Mouse (Mus musculus): ENCODE data around the gene Fgf18. TPM values are rescaled to one million over a fixed set of nuclear protein-coding genes. Genes with fewer than 3 reads are reported as not detected.

Gene Fgf18
- total and polyA plus RNA-seq, 3 experiments = not detected

GRCm38 (mm10) chr11:33195531-33196446 is 48.6 kb upstream of the Fgf18 start:
- dilution Hi-C loops (cut with MboI; ENCODE audit: extremely low pct_ligation_motif_present, extremely low pct_unique_long_range_greater_than_20kb, low sequenced_read_pairs) = no loop called here
- Histone ChIP-seq H3K27ac (ENCODE audit: insufficient read depth, low read depth) (no peak overlapping the region), H3K79me2 (replicated peaks; ENCODE audit: control insufficient read depth, extremely low read depth, insufficient read depth, poor library complexity, severe bottlenecking) (no peaks in the 10 kb centered on the region), H3K9ac (ENCODE audit: insufficient read depth, low read depth) (no peak overlapping the region), H3K27me3 (replicated peaks) (peaks cover 3% of the 10 kb centered on the region), H3K36me3 (replicated peaks in 1 of 2; ENCODE audit: control insufficient read depth in 1 of 2, insufficient read depth in 1 of 2, low read length in 1 of 2) (no peaks in the 10 kb centered on the region), H3K9me3 (replicated peaks; ENCODE audit: low read length) (peaks cover 28% of the 10 kb centered on the region), H3K4me2 (ENCODE audit: insufficient read depth, low read depth, poor library complexity, severe bottlenecking) (no peak overlapping the region), H3K4me1 (ENCODE audit: control insufficient read depth in 1 of 2, insufficient read depth in 2 of 2) (no peaks in the 10 kb centered on the region), H3K4me3 (replicated peaks in 1 of 3; ENCODE audit: low read depth in 2 of 3, low read length in 2 of 3, poor library complexity in 1 of 3) (no peak overlapping the region)
- in situ Hi-C loops (cut with MboI; ENCODE audit: low pct_ligation_motif_present, low pct_unique_long_range_greater_than_20kb, low sequenced_read_pairs) = no loop called here
- DNase-seq (ENCODE audit: extremely low read depth) = no peak
- no peak for TF ChIP-seq PAX5 (IDR thresholded peaks at IDR 0.05; ENCODE audit: low read length)
- TF ChIP-seq SIN3A (IDR thresholded peaks at IDR 0.05; ENCODE audit: low read length) = no peak
- TF ChIP-seq JUN (IDR thresholded peaks at IDR 0.05; ENCODE audit: insufficient read depth, low read depth, low read length) = no peak
- TF ChIP-seq TBP (conservative IDR thresholded peaks at IDR 0.05; ENCODE audit: low read depth, low read length) = no peak
- TF ChIP-seq MEF2A (IDR thresholded peaks at IDR 0.05; ENCODE audit: borderline replicate concordance, low read depth, low read length) = no peak
- no peak for TF ChIP-seq POLR2A (IDR thresholded peaks at IDR 0.05; ENCODE audit: low read depth, low read length)
- TF ChIP-seq NELFE (IDR thresholded peaks at IDR 0.05; ENCODE audit: low read depth, low read length) = no peak
- TF ChIP-seq EP300 (IDR thresholded peaks at IDR 0.05; ENCODE audit: low read length) = no peak

DNA sequence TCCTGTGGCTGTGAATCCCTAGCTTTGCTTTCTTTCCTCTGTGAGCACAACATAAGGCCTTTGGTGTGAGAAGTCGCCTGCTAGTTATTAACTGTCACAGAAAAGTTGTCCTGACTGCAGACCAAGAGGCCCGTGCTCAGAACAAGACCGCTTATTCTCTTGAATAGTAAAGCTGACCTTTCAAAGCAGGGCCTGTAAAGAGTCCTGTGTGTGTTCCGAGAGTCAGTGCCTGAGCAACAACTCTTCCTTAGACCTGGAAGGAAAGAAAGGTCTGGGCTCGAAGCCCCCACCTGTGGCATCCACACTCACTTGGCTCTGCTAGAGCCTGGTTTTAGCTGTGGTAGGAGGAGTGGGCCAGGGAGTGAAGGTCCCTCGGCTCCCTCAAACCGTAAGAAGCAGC is 47.9 kb upstream of the Fgf18 start:
- no peak for DNase-seq (ENCODE audit: extremely low read depth)
- in situ Hi-C loops (cut with MboI; ENCODE audit: low pct_ligation_motif_present, low pct_unique_long_range_greater_than_20kb, low sequenced_read_pairs) (no loop called here), dilution Hi-C loops (cut with MboI; ENCODE audit: extremely low pct_ligation_motif_present, extremely low pct_unique_long_range_greater_than_20kb, low sequenced_read_pairs) (no loop called here)
- Histone ChIP-seq H3K4me3 (replicated peaks in 1 of 3; ENCODE audit: low read depth in 2 of 3, low read length in 2 of 3, poor library complexity in 1 of 3) (no peak overlapping the region), H3K9me3 (replicated peaks; ENCODE audit: low read length) (peaks cover 23% of the 10 kb centered on the region), H3K4me2 (ENCODE audit: insufficient read depth, low read depth, poor library complexity, severe bottlenecking) (no peak overlapping the region), H3K9ac (ENCODE audit: insufficient read depth, low read depth) (no peak overlapping the region), H3K27me3 (replicated peaks) (peaks cover 3% of the 10 kb centered on the region), H3K79me2 (replicated peaks; ENCODE audit: control insufficient read depth, extremely low read depth, insufficient read depth, poor library complexity, severe bottlenecking) (no peaks in the 10 kb centered on the region), H3K36me3 (replicated peaks in 1 of 2; ENCODE audit: control insufficient read depth in 1 of 2, insufficient read depth in 1 of 2, low read length in 1 of 2) (no peaks in the 10 kb centered on the region), H3K4me1 (ENCODE audit: control insufficient read depth in 1 of 2, insufficient read depth in 2 of 2) (no peaks in the 10 kb centered on the region), H3K27ac (ENCODE audit: insufficient read depth, low read depth) (no peak overlapping the region)
- TF ChIP-seq ETS1 (conservative IDR thresholded peaks at IDR 0.05; ENCODE audit: low read depth, low read length) = no peak
- no peak for TF ChIP-seq TBP (conservative IDR thresholded peaks at IDR 0.05; ENCODE audit: low read depth, low read length)
- no peak for TF ChIP-seq TCF12 (IDR thresholded peaks at IDR 0.05; ENCODE audit: low read depth, low read length)
- no peak for TF ChIP-seq ZMIZ1 (IDR thresholded peaks at IDR 0.05; ENCODE audit: low read depth, low read length)
- no peak for TF ChIP-seq SIN3A (IDR thresholded peaks at IDR 0.05; ENCODE audit: low read length)

- no peak overlapping the region for H3K9ac ChIP-seq (ENCODE audit: insufficient read depth, low read depth)
- H3K4me3 ChIP-seq (replicated peaks in 1 of 3; ENCODE audit: low read depth in 2 of 3, low read length in 2 of 3, poor library complexity in 1 of 3) = no peak overlapping the region
- TF ChIP-seq CHD1 (IDR thresholded peaks at IDR 0.05; ENCODE audit: low read depth, low read length) (no peak), POLR2AphosphoS2 (IDR thresholded peaks at IDR 0.05; ENCODE audit: low read depth, low read length) (no peak), ZMIZ1 (IDR thresholded peaks at IDR 0.05; ENCODE audit: low read depth, low read length) (no peak), GABPA (IDR thresholded peaks at IDR 0.05; ENCODE audit: insufficient replicate concordance, low read depth, low read length) (no peak), RAD21 (IDR thresholded peaks at IDR 0.05; ENCODE audit: low read depth, low read length) (no peak)
- dilution Hi-C loops (cut with MboI; ENCODE audit: extremely low pct_ligation_motif_present, extremely low pct_unique_long_range_greater_than_20kb, low sequenced_read_pairs) = no loop called here
- peaks cover 16% of the 10 kb centered on the region for H3K9me3 ChIP-seq (replicated peaks; ENCODE audit: low read length)
- no peak for DNase-seq (ENCODE audit: extremely low read depth)
- peaks cover 3% of the 10 kb centered on the region for H3K27me3 ChIP-seq (replicated peaks)
- H3K27ac ChIP-seq (ENCODE audit: insufficient read depth, low read depth) = no peak overlapping the region
- no peak overlapping the region for H3K4me2 ChIP-seq (ENCODE audit: insufficient read depth, low read depth, poor library complexity, severe bottlenecking)
- H3K79me2 ChIP-seq (replicated peaks; ENCODE audit: control insufficient read depth, extremely low read depth, insufficient read depth, poor library complexity, severe bottlenecking) = no peaks in the 10 kb centered on the region
- no peaks in the 10 kb centered on the region for H3K4me1 ChIP-seq (ENCODE audit: control insufficient read depth in 1 of 2, insufficient read depth in 2 of 2)
- H3K36me3 ChIP-seq (replicated peaks in 1 of 2; ENCODE audit: control insufficient read depth in 1 of 2, insufficient read depth in 1 of 2, low read length in 1 of 2) = no peaks in the 10 kb centered on the region
- in situ Hi-C loops (cut with MboI; ENCODE audit: low pct_ligation_motif_present, low pct_unique_long_range_greater_than_20kb, low sequenced_read_pairs) = no loop called here
These were observed 46.5 kb upstream of the Fgf18 start for GRCm38 (mm10) chr11:33193695-33194094.
